19 mouse cellular contexts compared by ENCODE assay signal in genomic region chr5:72068826-72069225, GRCm38 (mm10).
DNase-seq lines count a peak whose midpoint lies in the region; ATAC-seq lines count a peak whose summit lies in the region.
"Had no signal": no experiment of that assay in that cellular context is flagged by ENCODE, and none has a peak within 500 bp of the region (broad histone marks: within the 10 kb centered on the region; RNA-seq: fewer than 3 reads in every experiment).

No protein-coding gene starts in this region.

- no peak overlapping the region for H3K4me2 ChIP-seq in embryonic facial prominence, embryonic 14.5 days (ENCODE audit: low read depth, low read length)
- H3K4me2 ChIP-seq: forebrain, embryonic 15.5 days; hindbrain, embryonic 13.5 days; limb, embryonic 13.5 days; liver, embryonic 15.5 days; midbrain, embryonic 12.5 days had no signal

- peak overlapping the region; percentile 61; the same call in 1 of the 2 replicates for H3K27ac ChIP-seq in embryonic facial prominence, embryonic 14.5 days (replicated peaks; ENCODE audit: low read depth, low read length)
- H3K27ac ChIP-seq: forebrain, embryonic 15.5 days; heart, adult 2 months; hindbrain, embryonic 13.5 days; limb, embryonic 13.5 days; liver, embryonic 15.5 days; midbrain, embryonic 12.5 days had no signal

- no peaks in the 10 kb centered on the region for H3K4me1 ChIP-seq in embryonic facial prominence, embryonic 14.5 days (ENCODE audit: control insufficient read depth, insufficient read depth, low read length)
- H3K4me1 ChIP-seq: forebrain, embryonic 15.5 days; hindbrain, embryonic 13.5 days; limb, embryonic 13.5 days; liver, embryonic 15.5 days; midbrain, embryonic 12.5 days had no signal

- peak; percentile 6 to 9 for DNase-seq in cerebellum, adult 18-20 months
- DNase-seq in layer of hippocampus, adult 11-12 months (ENCODE audit: low spot score), result peak; percentile 25
- no peak for DNase-seq in layer of hippocampus, postnatal 25 days (ENCODE audit: extremely low spot score in 1 of 2, low spot score in 1 of 2)
- DNase-seq in brain, adult 2 months (ENCODE audit: low read depth, low spot score), result peak; percentile 73
- peak; percentile 56 for DNase-seq in embryonic facial prominence, embryonic 14.5 days (ENCODE audit: low spot score)
- no peak for DNase-seq in adrenal gland, postnatal 25 days
- DNase-seq in urinary bladder, postnatal 25 days (ENCODE audit: low spot score), result no peak
- DNase-seq: adrenal gland, postnatal 14 days; heart, adult 2 months; lung, postnatal 36 days had no signal

- 24% methylated on average over 6 of the region's 6 CpGs for WGBS in embryonic facial prominence, embryonic 14.5 days

- no peaks in the 10 kb centered on the region for H3K9me3 ChIP-seq in embryonic facial prominence, embryonic 14.5 days (ENCODE audit: control insufficient read depth, low read length)
- H3K9me3 ChIP-seq: forebrain, embryonic 15.5 days; hindbrain, embryonic 13.5 days; limb, embryonic 13.5 days; liver, embryonic 15.5 days; midbrain, embryonic 12.5 days had no signal

- no peak overlapping the region for H3K9ac ChIP-seq in embryonic facial prominence, embryonic 14.5 days (ENCODE audit: low read depth, low read length)
- H3K9ac ChIP-seq: forebrain, embryonic 15.5 days; hindbrain, embryonic 13.5 days; limb, embryonic 13.5 days; liver, embryonic 15.5 days; midbrain, embryonic 12.5 days had no signal

- no peaks in the 10 kb centered on the region for H3K36me3 ChIP-seq in embryonic facial prominence, embryonic 14.5 days (ENCODE audit: control insufficient read depth, insufficient read depth, low read length)
- H3K36me3 ChIP-seq: forebrain, embryonic 15.5 days; hindbrain, embryonic 13.5 days; limb, embryonic 13.5 days; liver, embryonic 15.5 days; midbrain, embryonic 12.5 days had no signal

- H3K27me3 ChIP-seq in embryonic facial prominence, embryonic 14.5 days (replicated peaks; ENCODE audit: control insufficient read depth, insufficient read depth, low read length), result no peaks in the 10 kb centered on the region
- H3K27me3 ChIP-seq: CH12.LX; forebrain, embryonic 15.5 days; hindbrain, embryonic 13.5 days; limb, embryonic 13.5 days; liver, embryonic 15.5 days; midbrain, embryonic 12.5 days had no signal

- no peak overlapping the region for H3K4me3 ChIP-seq in embryonic facial prominence, embryonic 14.5 days (ENCODE audit: low read depth, low read length)
- H3K4me3 ChIP-seq: forebrain, embryonic 15.5 days; heart, adult 2 months; hindbrain, embryonic 13.5 days; limb, embryonic 13.5 days; liver, embryonic 15.5 days; midbrain, embryonic 12.5 days; myocyte had no signal

- ATAC-seq in cerebellum, adult (ENCODE audit: insufficient number of reproducible peaks, low FRiP score, low TSS enrichment), result no peak
- peak; percentile 57; the same call in 1 of the 2 replicates for ATAC-seq in embryonic facial prominence, embryonic 14.5 days (ENCODE audit: low read depth)
- ATAC-seq: forebrain, embryonic 15.5 days; intestine, embryonic 16.5 days had no signal

Comparison
In these comparisons a context has a peak if more than half of its experiments do, and no peak if none do; other contexts are left out.
1. DNase-seq: peak in cerebellum, adult 18-20 months (2 of 2), layer of hippocampus, adult 11-12 months (single experiment), brain, adult 2 months (single experiment) and embryonic facial prominence, embryonic 14.5 days (single experiment); none in layer of hippocampus, postnatal 25 days (0 of 2), adrenal gland, postnatal 25 days (single experiment) and urinary bladder, postnatal 25 days (single experiment).